Mouse (Mus musculus) 3T3-L1 (cell line): ENCODE data around the gene Cwc22.

Experiments
- DNase-seq: peaks from one replicate; pipeline ENCODE4 v3.0.0-alpha.2; 2015; ENCODE audit warnings: low read depth, low spot score

Gene Cwc22

GRCm38 (mm10) chr2:77925997-77926396 is 20.2 kb downstream of the Cwc22 start:
- peak; percentile 77 for DNase-seq

- peak; percentile 72 for DNase-seq
Measured at GRCm38 (mm10) chr2:77925187-77925924, 20.8 kb downstream of the Cwc22 start.

- peak; percentile 71 for DNase-seq
Measured at GRCm38 (mm10) chr2:77924003-77924402, 22.2 kb downstream of the Cwc22 start.

- no peak for DNase-seq
Measured at GRCm38 (mm10) chr2:77923182-77923581, 23.0 kb downstream of the Cwc22 start.

- peak; percentile 68 for DNase-seq
Measured at GRCm38 (mm10) chr2:77921307-77921706, 24.9 kb downstream of the Cwc22 start.

GRCm38 (mm10) chr2:77920621-77921020 is 25.6 kb downstream of the Cwc22 start:
- peak; percentile 69 for DNase-seq

- DNase-seq, result peak; percentile 67
Measured at GRCm38 (mm10) chr2:77918474-77918873, 27.7 kb downstream of the Cwc22 start.

GRCm38 (mm10) chr2:77918006-77918405 is 28.2 kb downstream of the Cwc22 start:
- peak; percentile 67 for DNase-seq

- DNase-seq, result peak; percentile 69
Measured at GRCm38 (mm10) chr2:77917360-77917734, 28.8 kb downstream of the Cwc22 start.

GRCm38 (mm10) chr2:77916586-77917359 is 29.4 kb downstream of the Cwc22 start:
- peak; percentile 68 for DNase-seq

- DNase-seq, result peak; percentile 72
Measured at GRCm38 (mm10) chr2:77915187-77915586, 31.0 kb downstream of the Cwc22 start.

GRCm38 (mm10) chr2:77913628-77914027 is 32.5 kb downstream of the Cwc22 start:
- peak; percentile 67 for DNase-seq

GRCm38 (mm10) chr2:77912197-77912596 is 34.0 kb downstream of the Cwc22 start:
- DNase-seq, result peak; percentile 65

- DNase-seq, result peak; percentile 70
Measured at GRCm38 (mm10) chr2:77911452-77911851, 34.7 kb downstream of the Cwc22 start.

- DNase-seq, result peak; percentile 71
Measured at GRCm38 (mm10) chr2:77910216-77910615, 36.0 kb downstream of the Cwc22 start.

GRCm38 (mm10) chr2:77907164-77907563 is 39.0 kb downstream of the Cwc22 start:
- DNase-seq, result peak; percentile 69

- peak; percentile 68 for DNase-seq
Measured at GRCm38 (mm10) chr2:77905023-77905422, 41.2 kb downstream of the Cwc22 start.

- peak; percentile 68 for DNase-seq
Measured at GRCm38 (mm10) chr2:77904495-77904894, 41.7 kb downstream of the Cwc22 start.

GRCm38 (mm10) chr2:77903979-77904378 is 42.2 kb downstream of the Cwc22 start:
- DNase-seq, result peak; percentile 68

GRCm38 (mm10) chr2:77903098-77903497 is 43.1 kb downstream of the Cwc22 start:
- peak; percentile 73 for DNase-seq

GRCm38 (mm10) chr2:77901269-77901668 is 44.9 kb downstream of the Cwc22 start:
- DNase-seq, result peak; percentile 68

GRCm38 (mm10) chr2:77900741-77901140 is 45.4 kb downstream of the Cwc22 start:
- peak; percentile 68 for DNase-seq

GRCm38 (mm10) chr2:77900111-77900510 is 46.1 kb downstream of the Cwc22 start:
- DNase-seq, result peak; percentile 71
